Mouse (Mus musculus): ENCODE measurements at regions not wholly inside any gene's neighbourhood (a gene's known extent, or its start where the extent isn't known, plus 50 kb on each side); places are given as distances from the start of the nearest gene placed in this dataset.
A peak's percentile ranks its signal among the peaks of the same experiment; 100 is the strongest.

- TF ChIP-seq GATA4 (IDR thresholded peaks at IDR 0.05; ENCODE audit: insufficient replicate concordance, low read length): no peak
Observed at GRCm38 (mm10) chr5:116752941-116753340, 161.3 kb upstream of the Srrm4 start.

GRCm38 (mm10) chr5:116752096-116752495 lies 160.5 kb upstream of the Srrm4 start:
- no peak for TF ChIP-seq GATA4 (IDR thresholded peaks at IDR 0.05; ENCODE audit: insufficient replicate concordance, low read length)

- TF ChIP-seq GATA4 (IDR thresholded peaks at IDR 0.05; ENCODE audit: insufficient replicate concordance, low read length): no peak
Observed at GRCm38 (mm10) chr5:116745776-116746175, 154.2 kb upstream of the Srrm4 start.

GRCm38 (mm10) chr5:116744389-116744788 lies 152.8 kb upstream of the Srrm4 start:
- TF ChIP-seq GATA4 (IDR thresholded peaks at IDR 0.05; ENCODE audit: insufficient replicate concordance, low read length): no peak

GRCm38 (mm10) chr5:116735622-116736021 lies 144.0 kb upstream of the Srrm4 start:
- peak; percentile 75; the same call in 1 of the 2 replicates for TF ChIP-seq GATA4 (IDR thresholded peaks at IDR 0.05; ENCODE audit: insufficient replicate concordance, low read length)

- TF ChIP-seq GATA4 (IDR thresholded peaks at IDR 0.05; ENCODE audit: insufficient replicate concordance, low read length): no peak
Observed at GRCm38 (mm10) chr5:116731509-116731908, 139.9 kb upstream of the Srrm4 start.

GRCm38 (mm10) chr5:116719200-116719599 lies 127.6 kb upstream of the Srrm4 start:
- no peak for TF ChIP-seq GATA4 (IDR thresholded peaks at IDR 0.05; ENCODE audit: insufficient replicate concordance, low read length)

GRCm38 (mm10) chr5:116714256-116714655 lies 122.6 kb upstream of the Srrm4 start:
- no peak for TF ChIP-seq GATA4 (IDR thresholded peaks at IDR 0.05; ENCODE audit: insufficient replicate concordance, low read length)

GRCm38 (mm10) chr5:116712056-116712455 lies 120.4 kb upstream of the Srrm4 start:
- no peak for TF ChIP-seq GATA4 (IDR thresholded peaks at IDR 0.05; ENCODE audit: insufficient replicate concordance, low read length)

GRCm38 (mm10) chr5:116708505-116708904 lies 116.9 kb upstream of the Srrm4 start:
- no peak for TF ChIP-seq GATA4 (IDR thresholded peaks at IDR 0.05; ENCODE audit: insufficient replicate concordance, low read length)

- TF ChIP-seq GATA4 (IDR thresholded peaks at IDR 0.05; ENCODE audit: insufficient replicate concordance, low read length): no peak
Observed at GRCm38 (mm10) chr5:116662466-116662865, 70.8 kb upstream of the Srrm4 start.

- TF ChIP-seq GATA4 (IDR thresholded peaks at IDR 0.05; ENCODE audit: insufficient replicate concordance, low read length): no peak
Observed at GRCm38 (mm10) chr5:116661851-116662250, 70.2 kb upstream of the Srrm4 start.

GRCm38 (mm10) chr5:116654486-116655420 lies 63.1 kb upstream of the Srrm4 start:
- no peak for TF ChIP-seq GATA4 (IDR thresholded peaks at IDR 0.05; ENCODE audit: insufficient replicate concordance, low read length)

Measured in liver, adult (tissue).